Mouse (Mus musculus): ENCODE data around the gene Ints7. TPM values are rescaled to one million over a fixed set of nuclear protein-coding genes. Genes with fewer than 3 reads are reported as not detected.

The Ints7 gene
- polyA plus RNA-seq, 1 experiment: 32.1 TPM

GRCm38 (mm10) chr1:191662899-191663500 lies 87.6 kb downstream of the Ints7 start:
- Histone ChIP-seq H3K4me1 (ENCODE audit: control insufficient read depth, insufficient read depth, low read length) (peaks cover 4% of the 10 kb centered on the region), H3K4me3 (replicated peaks; ENCODE audit: control insufficient read depth, low read depth, low read length) (no peak overlapping the region), H3K27ac (ENCODE audit: control insufficient read depth, insufficient read depth, low read depth, low read length, poor library complexity) (no peak overlapping the region)
- WGBS: 73% methylated on average over 8 of the region's 8 CpGs
- TF ChIP-seq POLR2A (IDR thresholded peaks at IDR 0.05; ENCODE audit: borderline replicate concordance, control insufficient read depth, low read depth, low read length) (no peak), CTCF (IDR thresholded peaks at IDR 0.05; ENCODE audit: control insufficient read depth, insufficient read depth, low read length) (no peak)

DNA sequence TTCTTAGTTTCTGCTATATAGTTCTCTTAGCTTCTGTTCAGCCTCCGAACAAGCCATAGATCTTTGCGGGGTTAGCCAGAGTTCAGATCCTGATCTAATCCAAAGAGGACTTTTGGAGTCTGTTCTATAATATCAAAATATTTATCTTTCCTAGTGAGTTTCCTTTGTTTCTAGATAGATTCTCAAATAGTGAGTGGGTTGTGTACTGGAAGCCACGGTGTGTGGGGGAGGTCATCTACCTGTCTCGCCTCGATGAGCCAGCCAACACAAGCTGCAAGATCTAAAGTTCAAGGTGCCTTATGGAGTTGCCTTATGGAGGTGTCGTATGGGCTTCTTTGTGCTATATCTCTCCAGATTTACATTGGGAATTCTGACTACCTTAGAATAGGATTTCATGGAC lies 88.2 kb downstream of the Ints7 start:
- Histone ChIP-seq H3K4me1 (ENCODE audit: control insufficient read depth, insufficient read depth, low read length) (peaks cover 4% of the 10 kb centered on the region), H3K4me3 (replicated peaks; ENCODE audit: control insufficient read depth, low read depth, low read length) (no peak overlapping the region), H3K27ac (ENCODE audit: control insufficient read depth, insufficient read depth, low read depth, low read length, poor library complexity) (no peak overlapping the region)
- no peak for TF ChIP-seq CTCF (IDR thresholded peaks at IDR 0.05; ENCODE audit: control insufficient read depth, insufficient read depth, low read length)
- no peak for TF ChIP-seq POLR2A (IDR thresholded peaks at IDR 0.05; ENCODE audit: borderline replicate concordance, control insufficient read depth, low read depth, low read length)
- 85% methylated on average over 6 of the region's 6 CpGs for WGBS

GRCm38 (mm10) chr1:191666351-191666750 lies 90.9 kb downstream of the Ints7 start:
- TF ChIP-seq POLR2A (IDR thresholded peaks at IDR 0.05; ENCODE audit: borderline replicate concordance, control insufficient read depth, low read depth, low read length) (no peak), CTCF (IDR thresholded peaks at IDR 0.05; ENCODE audit: control insufficient read depth, insufficient read depth, low read length) (no peak)
- peaks cover 2% of the 10 kb centered on the region for H3K4me1 ChIP-seq (ENCODE audit: control insufficient read depth, insufficient read depth, low read length)
- no peak overlapping the region for H3K4me3 ChIP-seq (replicated peaks; ENCODE audit: control insufficient read depth, low read depth, low read length)
- WGBS: 81% methylated on average over 11 of the region's 11 CpGs
- H3K27ac ChIP-seq (ENCODE audit: control insufficient read depth, insufficient read depth, low read depth, low read length, poor library complexity): no peak overlapping the region

- no peak for TF ChIP-seq CTCF (IDR thresholded peaks at IDR 0.05; ENCODE audit: control insufficient read depth, insufficient read depth, low read length)
- no peak for TF ChIP-seq POLR2A (IDR thresholded peaks at IDR 0.05; ENCODE audit: borderline replicate concordance, control insufficient read depth, low read depth, low read length)
- H3K27ac ChIP-seq (ENCODE audit: control insufficient read depth, insufficient read depth, low read depth, low read length, poor library complexity): no peak overlapping the region
- whole genome bisulfite sequencing: 48% methylated on average over 9 of the region's 9 CpGs
- H3K4me3 ChIP-seq (replicated peaks; ENCODE audit: control insufficient read depth, low read depth, low read length): no peak overlapping the region
- H3K4me1 ChIP-seq (ENCODE audit: control insufficient read depth, insufficient read depth, low read length): no peaks in the 10 kb centered on the region; the same call in 1 of the 2 replicates
Measured at GRCm38 (mm10) chr1:191668030-191668429, 92.6 kb downstream of the Ints7 start.

Other genes starting within 250 kb of the Ints7 start
- 4.9 and 8.3 TPM in 2 replicates for gene Tmem206, start 249.7 kb upstream of the Ints7 start, polyA plus RNA-seq (2011; ENCODE audit: insufficient read depth, insufficient read length, low replicate concordance, missing spikeins)
- 71.0 and 96.6 TPM in 2 replicates for gene Ppp2r5a, start 172.4 kb upstream of the Ints7 start, polyA plus RNA-seq (2011; ENCODE audit: insufficient read depth, insufficient read length, low replicate concordance, missing spikeins)
- 23.5 and 24.8 TPM in 2 replicates for gene Dtl, start 92 bp upstream of the Ints7 start, polyA plus RNA-seq (2011; ENCODE audit: insufficient read depth, insufficient read length, low replicate concordance, missing spikeins)
- 5.9 and 21.1 TPM in 2 replicates for gene Lpgat1, start 142.2 kb downstream of the Ints7 start, polyA plus RNA-seq (2011; ENCODE audit: insufficient read depth, insufficient read length, low replicate concordance, missing spikeins)
- 23.5 and 26.9 TPM in 2 replicates for gene Nek2, start 245.8 kb downstream of the Ints7 start, polyA plus RNA-seq (2011; ENCODE audit: insufficient read depth, insufficient read length, low replicate concordance, missing spikeins)

Measured in bone marrow, adult 2 months (tissue).